ENCODE assay signal across 33 mouse cellular contexts in the genomic region with DNA sequence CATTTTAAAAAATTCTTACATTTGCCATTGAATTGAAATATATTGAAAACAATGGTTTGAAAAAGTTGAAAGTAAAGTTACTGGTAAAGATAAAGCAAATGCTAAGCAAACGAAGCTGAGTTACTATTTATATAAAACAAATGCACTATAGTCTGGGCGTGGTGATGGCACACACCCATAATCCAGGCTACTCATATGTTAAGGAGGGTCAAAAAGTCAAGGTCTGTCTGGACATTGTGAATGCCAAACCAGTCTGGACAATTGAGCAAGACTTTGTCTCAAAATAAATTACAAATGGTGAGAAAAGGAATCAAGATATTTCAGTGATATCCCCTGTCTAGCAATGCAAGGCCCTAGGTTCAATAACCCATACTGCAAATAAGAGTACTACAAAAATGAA. TPM values are rescaled to one million over a fixed set of nuclear protein-coding genes. Genes with fewer than 3 reads are reported as not detected.
"Had no signal": no experiment of that assay in that cellular context is flagged by ENCODE, and none has a peak within 500 bp of the region (broad histone marks: within the 10 kb centered on the region; RNA-seq: fewer than 3 reads in every experiment).

No protein-coding gene starts in this region.

- H3K4me3 ChIP-seq: gastrocnemius, adult 2 months; heart, embryonic 10.5 days; heart, embryonic 12.5 days; hindbrain, embryonic 10.5 days; hindbrain, embryonic 12.5 days; intestine, embryonic 15.5 days; kidney, embryonic 15.5 days; limb, embryonic 13.5 days; limb, embryonic 15.5 days; liver, embryonic 12.5 days had no signal

- H3K9ac ChIP-seq: heart, embryonic 12.5 days; hindbrain, embryonic 12.5 days; hindbrain, embryonic 14.5 days; intestine, embryonic 15.5 days; kidney, embryonic 15.5 days; limb, embryonic 13.5 days; limb, embryonic 15.5 days; liver, embryonic 12.5 days; liver, embryonic 14.5 days had no signal

- H3K27ac ChIP-seq: gastrocnemius, adult 2 months; heart, embryonic 10.5 days; hindbrain, embryonic 10.5 days; hindbrain, embryonic 12.5 days; hindbrain, embryonic 14.5 days; intestine, embryonic 15.5 days; kidney, embryonic 15.5 days; kidney, postnatal 0 days; limb, embryonic 13.5 days; limb, embryonic 15.5 days; liver, embryonic 12.5 days; liver, embryonic 14.5 days had no signal

- H3K4me1 ChIP-seq: heart, embryonic 10.5 days; heart, embryonic 12.5 days; hindbrain, embryonic 12.5 days; intestine, embryonic 15.5 days; kidney, embryonic 15.5 days; limb, embryonic 13.5 days; limb, embryonic 15.5 days; liver, embryonic 12.5 days had no signal

- H3K36me3 ChIP-seq: heart, embryonic 10.5 days; heart, embryonic 12.5 days; hindbrain, embryonic 10.5 days; hindbrain, embryonic 12.5 days; intestine, embryonic 15.5 days; kidney, embryonic 15.5 days; limb, embryonic 13.5 days; limb, embryonic 15.5 days; liver, embryonic 12.5 days had no signal

- DNase-seq: gastrocnemius, adult 2 months; gastrocnemius, postnatal 10 days; gastrocnemius, postnatal 25 days; heart, postnatal 10 days; heart, postnatal 4 days; kidney, adult 18-20 months; kidney, adult 8-10 months; kidney, postnatal 14 days; kidney, postnatal 36 days; layer of hippocampus, adult 9-11 months; layer of hippocampus, postnatal 36 days; left cerebral cortex, postnatal 4 days had no signal

RNA-seq across cellular contexts. Expression of a gene that starts 10.8 kb away (rescaled TPM):
- polyA plus RNA-seq: inflammation-experienced regulatory T-cells, adult 6 months had no signal

RNA-seq across cellular contexts. Expression of a gene that starts 23.7 kb away (rescaled TPM):
- total RNA-seq: granulocyte monocyte progenitor cell, adult 5-6 weeks; heart, postnatal 25 days; heart, postnatal 4 days; liver, adult 2 months had no signal
- polyA plus RNA-seq: heart, embryonic 10.5 days; heart, embryonic 12.5 days; heart, embryonic 14.5 days; inflammation-experienced regulatory T-cells, adult 6 months; kidney, embryonic 15.5 days; liver, adult 2 months; liver, embryonic 12.5 days; liver, embryonic 14.5 days had no signal

RNA-seq across cellular contexts. Expression of a gene that starts 42.2 kb away (rescaled TPM):
- total RNA-seq: gastrocnemius, adult 2 months; gastrocnemius, postnatal 25 days; gastrocnemius, postnatal 4 days; heart, adult 8-10 months; heart, postnatal 10 days; heart, postnatal 25 days; liver, adult 2 months had no signal
- polyA plus RNA-seq: heart, embryonic 16.5 days; inflammation-experienced regulatory T-cells, adult 6 months; intestine, embryonic 15.5 days; intestine, postnatal 0 days had no signal
